Mouse (Mus musculus): ENCODE measurements around the gene Kif18b.

Gene Kif18b

DNA sequence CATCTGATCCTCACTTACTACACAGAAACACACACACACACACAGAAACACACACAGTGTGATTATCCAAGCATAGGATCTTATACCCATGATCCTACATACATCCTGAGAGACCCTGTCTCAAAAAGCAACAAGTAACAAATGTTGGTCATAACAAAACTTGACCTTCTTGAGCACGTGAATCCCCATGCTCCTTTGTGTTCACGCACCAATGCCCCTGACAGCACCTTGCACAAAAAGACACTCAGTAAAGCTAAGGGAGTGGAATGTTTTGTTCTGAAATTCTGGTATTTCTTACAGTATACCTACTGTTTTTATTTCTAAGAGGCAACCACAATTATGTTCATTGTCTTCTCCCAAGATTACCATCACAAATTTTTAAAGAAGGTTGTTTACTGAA, 45.4 kb downstream of the Kif18b start:
- no peak for DNase-seq

DNA sequence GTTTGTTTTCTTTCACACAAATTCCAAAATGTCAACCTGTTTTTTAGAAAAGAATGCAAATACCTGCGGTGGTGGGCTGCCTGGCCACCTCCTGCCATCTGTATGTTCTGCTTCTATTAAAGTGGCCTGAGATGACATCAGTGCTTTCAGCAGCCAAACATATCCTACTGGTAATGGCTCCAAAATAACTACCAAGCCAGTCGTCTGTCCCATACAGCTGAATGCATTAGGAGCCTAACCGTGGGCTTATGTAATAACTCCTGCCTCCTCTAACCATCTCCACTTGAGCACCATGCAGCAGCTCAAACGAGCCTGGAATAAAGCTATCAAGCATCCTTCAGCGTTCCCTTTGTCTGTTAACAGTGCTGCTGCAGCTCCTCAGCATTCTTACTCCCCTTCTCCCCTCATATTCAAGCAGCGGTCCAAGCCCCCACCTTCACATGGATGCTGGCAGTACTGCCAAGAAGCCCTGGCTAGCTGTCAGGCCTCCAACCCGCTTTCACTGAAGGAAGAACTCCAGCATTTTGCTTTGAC, 50.1 kb downstream of the Kif18b start:
- no peak for DNase-seq

DNA sequence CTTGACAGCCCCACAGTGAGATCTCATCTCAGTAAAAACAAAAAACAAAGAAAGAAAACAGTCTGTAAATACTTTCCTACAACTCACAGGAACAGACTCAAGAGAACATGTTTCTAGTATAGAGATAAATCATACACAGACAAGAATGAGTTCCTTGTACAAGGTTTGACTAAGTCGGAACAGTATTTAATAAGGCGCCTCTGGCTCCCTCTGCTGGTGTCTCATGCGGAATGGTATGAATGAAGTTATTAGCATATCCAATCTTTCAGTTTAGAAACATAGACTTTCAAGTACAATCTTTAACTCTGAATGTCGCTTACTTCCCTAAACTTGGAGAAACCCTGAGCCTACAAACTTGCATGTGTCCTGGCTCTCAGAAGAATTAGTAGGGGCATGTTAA, 60.7 kb downstream of the Kif18b start:
- DNase-seq: no peak

DNA sequence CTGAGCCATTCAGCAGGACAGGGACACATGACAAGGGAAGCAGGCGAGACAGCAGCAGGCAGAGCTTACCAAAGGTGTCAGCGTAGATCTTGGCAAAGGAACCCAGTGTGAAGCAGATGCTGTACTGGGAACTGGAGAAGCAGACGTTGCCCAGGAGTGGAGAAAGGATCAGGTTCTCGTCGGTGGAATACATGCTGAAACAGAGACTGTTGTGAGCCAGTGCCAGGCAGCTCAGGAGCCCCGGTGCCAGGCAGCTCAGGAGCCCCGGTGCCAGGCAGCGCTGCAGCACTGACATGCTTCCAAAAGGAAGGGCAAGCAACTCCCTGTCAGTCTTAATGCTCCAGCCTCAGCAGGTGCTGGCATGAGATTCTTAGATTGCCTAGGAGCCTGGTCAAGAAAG, 65.0 kb downstream of the Kif18b start:
- DNase-seq: no peak

DNA sequence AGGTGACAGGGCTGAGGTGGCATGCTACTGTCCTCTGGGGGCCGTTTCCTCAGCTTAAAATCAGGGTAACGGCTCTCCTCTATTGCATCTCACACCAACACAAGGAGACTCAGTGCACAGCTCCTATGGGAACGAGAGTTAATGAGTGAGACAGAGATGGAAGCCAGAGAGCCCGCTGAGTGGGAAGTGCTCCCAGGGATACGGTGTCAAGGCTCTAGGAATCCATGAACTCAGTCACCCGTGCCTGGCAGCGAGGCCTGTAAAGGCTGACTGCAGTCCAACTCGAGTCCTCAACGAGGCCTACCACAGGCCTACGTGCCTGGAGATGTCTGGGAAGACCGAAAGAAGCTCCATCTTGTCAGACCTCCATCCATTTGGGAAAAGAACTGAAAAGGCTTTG, 66.0 kb downstream of the Kif18b start:
- no peak for DNase-seq

DNA sequence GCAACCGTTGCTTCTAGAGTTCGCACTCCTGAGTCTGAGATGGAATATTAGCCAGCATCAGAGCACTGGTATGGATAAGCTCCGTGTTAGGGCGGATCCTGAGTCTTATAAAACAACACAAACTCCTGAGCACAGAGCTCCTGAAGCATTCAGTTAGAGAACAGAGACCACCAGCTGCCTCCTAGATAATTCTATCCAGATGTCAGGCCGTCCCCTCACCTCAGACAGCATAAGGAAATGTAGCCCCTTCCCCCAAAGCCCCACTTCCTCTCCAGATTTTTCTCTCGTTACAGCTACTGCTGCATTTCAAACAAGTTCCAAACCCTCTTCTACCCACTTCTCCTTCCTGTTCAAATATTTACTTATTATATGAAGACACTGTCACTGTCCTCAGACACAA, 69.0 kb downstream of the Kif18b start:
- DNase-seq: no peak

Measured in thymus, adult 18-20 months (tissue).